Mouse (Mus musculus): ENCODE measurements around the gene Ets2.

GRCm38 (mm10) chr16:95743104-95743503 lies 41.2 kb downstream of the Ets2 start:
- TF ChIP-seq POLR2A (IDR thresholded peaks at IDR 0.05; ENCODE audit: insufficient read depth, low read depth, low read length) (no peak), CTCF (IDR thresholded peaks at IDR 0.05) (no peak), EP300 (IDR thresholded peaks at IDR 0.05; ENCODE audit: insufficient read depth, low read depth, low read length) (no peak)
